Mouse (Mus musculus): ENCODE measurements around the gene Sfta2.

Gene Sfta2

DNA sequence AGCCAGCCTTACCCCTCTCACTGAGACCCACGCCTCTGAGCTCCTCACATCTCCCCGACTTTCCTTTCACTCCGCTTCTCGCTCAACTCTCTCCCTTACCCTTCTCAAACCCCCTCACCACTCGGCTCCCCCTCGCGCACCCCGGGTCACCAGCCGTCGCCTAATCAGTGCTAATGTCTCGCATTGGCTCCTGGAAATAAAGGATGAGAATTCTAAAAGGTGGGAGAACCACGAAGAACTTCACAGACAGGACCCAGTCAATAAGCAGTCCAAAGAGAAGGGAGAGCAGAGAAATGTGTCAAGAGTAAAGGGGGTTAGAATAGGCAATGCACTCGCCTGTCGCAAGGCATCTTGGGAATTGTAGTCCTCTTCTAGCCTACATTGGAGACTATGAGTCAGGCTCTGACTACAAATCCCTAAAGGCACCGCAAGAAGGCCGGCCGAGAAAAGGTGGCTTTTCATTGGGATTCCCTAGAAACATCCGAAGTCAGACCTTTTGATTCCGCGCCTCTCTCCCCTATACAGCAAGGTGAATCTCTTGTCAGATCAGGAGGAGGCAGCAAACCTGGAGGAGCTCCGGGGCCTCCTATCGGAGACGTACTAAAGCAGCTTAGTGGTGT, 72.2 kb downstream of the Sfta2 start, which contains the start of gene Gtf2h4:
Gene Gtf2h4, minus strand, starts transcription at position 324 of the 620 bp plus-strand sequence.
- DNase-seq (ENCODE audit: low spot score in 2 of 2) = peak; percentile 95 to 97

DNA sequence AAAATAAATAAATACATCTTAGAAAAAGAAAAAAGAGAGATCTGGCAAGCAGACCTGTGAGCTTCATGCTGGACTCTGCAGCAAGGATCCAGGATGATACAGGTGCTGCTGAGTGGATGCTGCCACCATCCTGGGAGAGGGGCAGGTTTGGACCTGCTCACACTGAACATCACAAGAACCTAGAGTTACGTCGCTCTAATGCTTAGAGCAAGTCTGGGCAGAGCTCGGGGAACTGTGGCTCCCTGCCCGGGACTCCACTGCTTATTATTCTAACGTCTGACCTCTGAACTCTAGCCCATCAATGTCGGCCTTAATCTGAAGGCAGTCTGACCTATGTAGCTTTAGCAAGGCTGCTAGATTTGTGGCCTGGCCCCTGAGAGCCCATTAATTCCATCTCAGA, 79.2 kb downstream of the Sfta2 start:
- DNase-seq (ENCODE audit: low spot score in 2 of 2) = no peak

DNA sequence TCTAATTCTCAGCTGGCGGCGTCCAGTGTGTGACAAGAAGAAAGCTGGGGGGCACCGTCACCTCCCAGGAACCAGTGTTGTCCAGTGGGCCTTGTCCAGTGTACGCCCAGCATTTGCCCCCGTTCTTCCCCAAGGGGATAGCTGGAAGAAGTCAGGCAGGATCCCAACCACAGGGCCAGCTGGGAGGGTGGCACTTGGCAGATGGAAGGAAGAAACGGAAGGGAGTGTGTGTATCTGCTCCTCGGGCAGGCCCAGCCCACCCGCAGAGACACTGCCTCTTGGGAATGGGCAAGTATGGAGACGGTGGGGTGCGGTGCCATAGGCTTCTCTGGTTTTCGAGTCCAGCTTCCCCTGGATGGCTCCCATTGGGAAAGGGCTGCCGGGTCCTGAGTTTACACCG, 80.6 kb downstream of the Sfta2 start:
- DNase-seq (ENCODE audit: low spot score in 2 of 2) = no peak

DNA sequence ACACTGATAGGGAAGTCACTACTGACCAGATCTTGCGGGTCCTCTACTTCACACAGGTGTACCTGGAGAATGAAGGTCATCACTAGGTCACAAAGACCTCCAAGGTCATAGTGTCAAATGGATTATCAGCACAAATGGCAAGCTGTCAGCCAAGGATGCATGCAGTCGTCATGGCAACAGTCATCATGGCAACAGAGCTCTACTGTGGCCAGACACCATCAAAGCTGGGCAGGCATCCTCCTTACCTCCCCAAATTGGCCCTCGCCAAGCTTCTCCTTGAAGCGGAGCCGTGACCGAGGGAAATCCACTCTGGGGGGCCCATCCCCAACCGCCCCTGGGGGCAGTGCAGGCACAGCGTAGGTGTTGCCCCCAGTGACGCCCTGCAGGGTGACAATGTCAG, 83.7 kb downstream of the Sfta2 start:
- peak in 1 of 2 experiments; percentile 65 for DNase-seq (ENCODE audit: low spot score in 2 of 2)

DNA sequence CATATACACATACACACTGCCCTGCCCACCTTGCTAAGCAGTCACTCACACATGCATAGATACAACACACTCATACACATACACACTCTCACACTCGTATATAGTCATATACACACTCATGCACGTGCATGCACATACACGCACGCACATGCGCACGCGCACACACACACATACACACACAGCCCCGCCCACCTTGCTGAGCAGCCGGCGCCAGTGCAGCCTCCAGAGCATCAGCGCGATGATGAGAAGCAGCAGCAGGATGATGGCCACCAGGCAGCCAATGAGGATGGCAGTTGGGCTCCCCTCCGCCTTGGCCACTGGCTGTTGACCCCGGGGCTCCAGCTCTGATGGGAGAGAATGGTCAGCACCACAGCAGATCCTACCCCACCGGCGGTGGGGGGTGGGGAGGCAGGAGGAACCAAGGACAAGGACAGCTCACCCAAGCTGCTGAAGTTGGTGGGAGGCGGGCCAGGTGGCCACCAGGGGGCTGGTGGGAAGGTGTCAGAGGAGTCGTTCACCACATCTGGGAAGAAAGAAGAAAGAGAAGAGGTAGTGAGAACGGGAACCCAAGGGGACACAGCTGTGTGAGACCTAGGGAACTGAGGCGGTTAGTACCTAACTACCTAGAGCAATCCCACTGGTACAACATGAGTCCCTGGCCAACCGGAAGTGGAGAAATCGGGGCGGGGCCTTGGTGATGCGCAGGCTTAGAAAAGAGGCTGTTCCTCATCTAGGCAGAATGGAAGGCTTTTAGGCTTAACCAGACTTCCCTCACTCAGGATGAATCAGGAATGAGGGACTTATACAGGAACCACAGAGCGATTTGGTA, 87.2 kb downstream of the Sfta2 start:
- DNase-seq (ENCODE audit: low spot score in 2 of 2) = no peak

DNA sequence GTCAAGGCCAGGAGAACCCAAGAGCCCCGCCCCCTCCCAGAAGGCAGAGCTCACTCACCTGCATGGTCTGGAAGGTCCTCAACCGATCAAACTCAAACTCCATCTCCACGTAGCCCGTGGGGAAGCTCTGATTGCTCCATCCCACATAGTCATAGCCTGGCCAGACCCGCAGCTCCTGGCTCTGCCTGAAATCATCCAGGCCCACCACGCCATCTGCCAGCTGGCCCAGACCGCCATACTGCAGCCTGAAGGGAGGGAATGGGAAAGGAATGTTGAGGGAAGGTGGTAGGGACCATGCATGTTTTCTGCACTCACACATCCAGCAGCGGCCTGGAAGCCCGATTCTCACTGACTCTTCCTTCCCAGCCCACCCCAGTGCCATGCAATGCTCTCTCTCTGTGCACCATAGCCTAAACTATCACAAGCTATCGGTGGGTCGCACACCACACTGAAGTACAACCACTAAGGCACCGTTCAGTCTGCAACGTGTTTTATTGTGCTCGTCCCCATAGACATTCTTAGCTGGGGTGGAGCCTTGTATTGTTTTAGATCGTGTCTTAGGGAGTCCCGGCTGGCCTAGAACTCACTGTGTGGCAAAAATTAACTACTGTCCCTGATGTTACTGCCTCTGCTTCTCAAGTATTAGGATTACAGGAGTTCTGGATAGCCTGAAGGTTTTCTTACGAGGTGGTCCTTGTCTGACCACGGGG, 88.7 kb downstream of the Sfta2 start:
- no peak for DNase-seq (ENCODE audit: low spot score in 2 of 2)

DNA sequence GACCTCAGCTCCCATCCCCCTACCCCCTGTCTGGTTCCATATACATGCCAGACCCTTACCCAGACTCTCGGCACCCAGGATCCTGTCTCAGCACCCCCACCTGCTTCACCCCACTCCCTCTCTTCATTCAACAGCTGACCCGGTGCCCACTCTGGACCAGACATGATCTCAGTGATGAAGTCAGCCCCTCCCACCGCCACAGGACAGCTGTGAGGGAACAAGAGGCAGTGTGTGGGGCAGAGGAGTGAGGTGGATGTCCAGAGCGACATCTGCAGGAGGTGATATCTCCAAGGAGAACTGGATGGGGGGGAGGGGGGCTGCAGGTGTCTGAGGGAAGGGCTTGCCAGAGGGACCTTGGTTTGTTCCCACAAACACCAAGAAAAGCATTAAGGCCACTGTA, 90.5 kb downstream of the Sfta2 start:
- DNase-seq (ENCODE audit: low spot score in 2 of 2) = no peak

DNA sequence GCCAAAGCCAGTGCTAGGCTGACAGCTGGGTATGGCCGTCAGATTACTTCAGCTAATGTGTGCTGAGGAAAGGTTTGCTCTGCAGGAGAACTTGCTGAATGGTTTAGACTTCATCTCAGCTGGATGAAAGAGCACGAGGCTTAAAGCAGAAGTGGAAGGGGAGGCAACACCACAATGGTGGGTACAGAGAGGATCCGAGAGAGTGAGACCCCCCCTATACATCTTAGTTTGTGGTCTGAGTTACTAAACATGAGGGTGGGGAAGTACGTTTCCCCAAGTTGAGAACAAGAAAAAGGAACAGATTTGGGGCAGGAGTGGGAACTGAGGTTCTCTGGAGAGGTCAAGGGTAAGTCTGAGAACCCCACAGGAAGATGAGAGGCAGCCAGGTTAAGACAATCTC, 91.0 kb downstream of the Sfta2 start:
- no peak for DNase-seq (ENCODE audit: low spot score in 2 of 2)

DNA sequence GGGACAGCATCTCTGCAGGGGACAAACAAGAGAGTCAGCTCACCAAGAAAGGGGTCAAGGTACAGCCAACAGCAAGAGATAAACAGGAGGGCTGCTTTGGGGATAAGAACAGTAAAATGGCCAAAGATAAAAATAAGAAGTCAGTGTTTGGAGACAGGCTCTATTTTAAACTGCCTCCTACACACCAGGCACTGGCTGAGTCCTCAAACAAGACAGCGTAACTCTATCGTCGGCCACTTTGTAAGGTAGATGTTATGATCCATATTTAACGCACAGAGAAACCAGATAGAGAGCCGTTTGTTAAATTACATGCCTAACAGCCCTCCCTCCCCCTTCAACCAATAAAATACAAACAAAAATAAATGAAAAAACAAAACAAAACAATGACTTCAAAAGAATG, 92.6 kb downstream of the Sfta2 start:
- DNase-seq (ENCODE audit: low spot score in 2 of 2) = no peak

DNA sequence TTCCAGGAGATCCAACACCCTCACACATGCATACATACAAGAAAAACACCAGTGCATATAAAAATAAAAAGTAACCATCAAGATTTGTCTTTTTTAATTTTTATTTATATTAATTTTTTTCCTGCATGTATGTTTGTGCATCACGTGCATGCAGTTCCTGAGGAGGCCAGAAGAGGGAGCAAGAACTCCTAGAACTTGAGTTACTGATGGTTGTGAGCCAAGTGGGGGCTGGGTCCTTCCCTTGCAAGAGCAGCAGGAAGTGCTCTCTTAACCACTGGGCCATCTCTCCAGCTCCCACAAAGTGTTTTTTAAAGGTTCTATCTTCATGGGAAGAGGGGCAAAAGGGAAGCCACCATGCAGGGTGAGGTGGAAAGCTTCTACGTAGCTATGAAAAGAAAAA, 93.9 kb downstream of the Sfta2 start:
- DNase-seq (ENCODE audit: low spot score in 2 of 2) = no peak

DNA sequence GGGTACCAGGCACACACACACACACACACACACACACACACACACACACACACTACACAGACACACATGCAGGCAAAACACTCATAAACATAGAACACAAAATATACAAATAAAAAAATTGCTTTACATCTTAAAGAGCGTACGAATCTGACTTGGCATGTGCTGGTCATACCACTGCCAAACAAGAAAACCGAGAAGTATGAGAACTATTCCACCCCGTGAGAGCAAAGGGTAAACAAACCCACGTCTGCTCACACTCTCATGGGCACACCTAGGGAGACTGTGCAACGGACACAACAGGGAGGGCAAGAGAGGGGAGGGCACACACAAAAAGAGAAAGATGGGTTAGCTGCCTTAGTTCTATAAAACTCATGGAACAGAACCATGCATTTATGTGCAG, 95.3 kb downstream of the Sfta2 start:
- DNase-seq (ENCODE audit: low spot score in 2 of 2) = no peak

DNA sequence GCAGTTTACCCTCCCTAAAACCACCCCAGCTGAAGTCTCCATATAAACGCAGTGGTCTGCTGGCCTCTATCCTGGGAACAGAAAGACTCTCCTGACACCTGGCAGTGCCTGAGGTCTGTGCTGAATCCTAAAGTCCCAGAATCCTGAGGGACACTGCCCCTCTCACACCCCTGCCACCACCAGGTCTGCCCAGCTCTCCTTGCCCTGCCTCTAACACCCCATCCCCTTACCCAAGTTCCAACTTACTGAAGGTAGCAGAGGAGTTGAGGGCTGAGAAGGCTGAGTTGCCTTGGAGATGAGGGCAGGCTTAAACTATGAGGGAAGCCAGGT, 96.0 kb downstream of the Sfta2 start:
- no peak for DNase-seq (ENCODE audit: low spot score in 2 of 2)

DNA sequence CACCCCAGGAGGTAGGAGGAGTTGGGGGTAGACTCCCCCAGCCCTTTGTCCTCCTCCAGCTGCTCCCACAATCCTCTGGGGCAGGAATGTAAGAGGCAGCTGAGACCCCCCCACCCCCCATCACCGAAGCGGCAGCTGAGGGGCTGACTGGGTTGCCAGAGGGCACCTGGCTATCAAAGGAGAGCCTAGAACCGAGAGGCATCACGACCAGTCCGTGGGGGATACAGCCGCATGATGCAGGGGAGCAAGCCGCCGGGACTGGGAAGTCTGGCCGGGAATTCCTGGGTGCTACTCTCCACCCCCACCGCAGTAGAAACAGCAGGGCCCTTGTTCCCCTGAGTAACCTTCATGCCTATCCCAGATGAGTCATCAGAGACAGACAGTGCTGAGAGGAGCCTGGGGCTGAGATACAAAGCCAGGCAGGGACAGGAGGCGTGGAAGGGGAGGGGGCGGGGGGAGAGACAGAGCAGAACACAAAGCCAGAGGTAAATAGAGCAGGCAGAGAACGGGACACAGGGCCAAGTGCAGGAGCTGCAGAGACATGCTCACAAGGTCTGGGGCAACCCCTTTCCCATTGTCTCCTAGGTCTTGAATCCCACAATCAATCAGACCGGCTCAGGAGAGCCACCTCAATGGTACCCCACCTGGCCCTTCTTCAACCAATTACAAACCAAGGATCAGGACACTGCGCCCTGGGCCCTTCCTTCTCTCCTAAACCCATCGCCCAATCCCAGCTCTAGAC, 96.6 kb downstream of the Sfta2 start:
- DNase-seq (ENCODE audit: low spot score in 2 of 2) = peak; percentile 60 to 75

DNA sequence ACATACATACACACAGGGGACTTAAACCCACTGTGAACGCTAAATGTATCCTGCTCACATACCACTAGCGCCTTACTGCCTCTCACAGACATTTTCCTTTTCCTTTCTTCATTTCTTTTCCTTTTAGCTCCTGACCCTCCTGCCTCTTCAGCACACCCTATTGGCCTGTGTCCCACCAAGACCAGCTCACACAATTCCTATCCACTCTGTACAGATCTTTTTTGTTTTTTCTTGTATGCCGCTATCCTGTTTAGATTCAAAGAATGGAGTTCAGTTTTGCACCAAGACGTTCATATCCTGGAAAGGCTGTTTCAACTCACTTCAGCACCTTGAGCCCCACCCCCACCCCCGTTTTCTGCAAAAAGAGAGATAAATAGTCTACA, 97.1 kb downstream of the Sfta2 start:
- no peak for DNase-seq (ENCODE audit: low spot score in 2 of 2)

DNA sequence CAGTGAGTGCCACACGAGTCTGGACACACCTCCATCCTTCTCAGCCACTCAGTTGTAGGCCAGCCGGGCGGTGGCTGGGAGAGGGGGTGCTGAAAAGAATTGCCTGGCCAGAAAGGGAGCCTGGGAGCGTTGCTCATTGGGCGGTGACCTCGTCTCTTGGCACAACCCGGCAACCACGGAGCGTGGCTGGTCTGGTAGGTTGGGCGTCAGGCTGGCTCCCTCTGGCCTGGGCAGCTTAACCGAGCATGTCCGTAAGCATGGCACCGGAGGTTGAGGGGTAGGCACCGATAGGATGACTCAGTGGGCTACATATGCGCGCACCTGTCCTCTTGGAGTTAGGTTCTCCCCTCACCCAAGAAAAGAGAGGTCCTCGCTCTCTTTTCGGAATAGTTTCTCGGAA, 98.6 kb downstream of the Sfta2 start:
- DNase-seq (ENCODE audit: low spot score in 2 of 2) = peak; percentile 74 to 81
